Mouse (Mus musculus): ENCODE measurements around the gene Vps26a.

Gene Vps26a

GRCm38 (mm10) chr10:62486618-62487415, at the start of gene Vps26a:
Gene Vps26a, minus strand, starts transcription at chr10:62486805.
- DNase-seq (ENCODE audit: low read depth) = peak; percentile 91

GRCm38 (mm10) chr10:62534509-62534908, 47.9 kb upstream of the Vps26a start:
- no peak for DNase-seq (ENCODE audit: low read depth)

GRCm38 (mm10) chr10:62532832-62533231, 46.2 kb upstream of the Vps26a start:
- DNase-seq (ENCODE audit: low read depth) = no peak

GRCm38 (mm10) chr10:62530183-62530582, 43.6 kb upstream of the Vps26a start:
- DNase-seq (ENCODE audit: low read depth) = no peak

- no peak for DNase-seq (ENCODE audit: low read depth)
Observed at GRCm38 (mm10) chr10:62527351-62527750, 40.7 kb upstream of the Vps26a start, which contains the start of gene Srgn. Gene Srgn, minus strand, starts transcription at chr10:62527451.

- DNase-seq (ENCODE audit: low read depth) = no peak
Observed at GRCm38 (mm10) chr10:62522346-62522950, 35.8 kb upstream of the Vps26a start.

DNA sequence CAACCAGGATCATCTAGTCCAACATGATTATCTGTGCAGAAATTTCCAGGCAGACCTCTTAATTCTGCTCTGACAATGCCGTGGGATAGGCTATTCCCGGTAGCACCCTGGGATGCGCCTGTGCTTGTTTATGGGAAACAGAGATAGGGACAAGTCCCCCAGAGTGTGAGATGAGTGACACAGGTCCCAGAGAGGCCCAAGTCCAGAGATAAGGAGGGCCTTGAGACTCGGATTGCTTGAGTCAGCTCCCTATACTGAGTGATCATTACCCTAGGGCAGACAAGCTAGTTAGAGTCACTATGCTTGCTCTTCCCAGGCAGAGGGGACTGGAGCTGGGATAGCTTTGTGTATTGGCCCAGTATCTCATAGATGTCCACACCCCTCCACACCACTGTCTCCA, 35.2 kb upstream of the Vps26a start:
- no peak for DNase-seq (ENCODE audit: low read depth)

DNA sequence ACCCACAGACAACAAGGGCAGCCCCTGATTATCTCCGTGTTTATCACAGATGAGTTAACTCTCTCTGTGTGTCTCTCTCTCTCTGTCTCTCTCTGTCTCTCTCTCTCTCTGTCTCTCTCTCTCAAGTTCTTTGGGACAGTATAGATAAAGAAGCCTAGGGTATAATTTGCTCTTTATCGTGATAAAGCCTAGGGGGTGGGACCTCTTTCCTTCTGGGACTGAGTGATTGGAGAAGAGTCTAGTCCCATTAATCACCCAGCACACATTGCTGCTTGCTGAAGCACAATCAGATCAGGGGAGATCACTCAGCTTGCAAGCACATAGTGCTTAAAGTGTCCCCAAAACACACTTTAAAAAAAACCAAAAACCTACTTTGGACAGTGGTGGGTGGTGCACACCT, 34.3 kb upstream of the Vps26a start:
- peak; percentile 70 for DNase-seq (ENCODE audit: low read depth)

- no peak for DNase-seq (ENCODE audit: low read depth)
Observed at GRCm38 (mm10) chr10:62517511-62517910, 30.9 kb upstream of the Vps26a start.

DNA sequence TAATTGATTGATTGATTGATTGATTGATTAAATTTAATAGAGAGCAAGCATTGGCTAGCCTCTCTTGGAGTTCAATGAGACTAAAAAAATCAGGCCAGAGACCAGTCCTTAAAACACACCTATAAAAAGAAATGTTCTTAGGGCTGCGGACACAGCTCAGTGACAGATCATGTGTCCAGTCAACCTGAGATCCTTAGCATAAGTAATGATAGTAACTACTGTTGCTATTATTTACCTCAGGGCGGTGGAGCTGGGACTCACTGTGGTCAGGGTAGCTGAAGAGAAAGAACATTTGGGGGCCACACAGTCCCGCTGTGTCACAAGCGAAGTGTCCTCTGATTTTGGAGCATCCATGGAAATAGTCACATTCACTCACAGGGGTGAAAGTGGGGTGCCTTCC, 26.2 kb upstream of the Vps26a start:
- no peak for DNase-seq (ENCODE audit: low read depth)

- no peak for DNase-seq (ENCODE audit: low read depth)
Observed at GRCm38 (mm10) chr10:62511528-62511927, 24.9 kb upstream of the Vps26a start.

DNA sequence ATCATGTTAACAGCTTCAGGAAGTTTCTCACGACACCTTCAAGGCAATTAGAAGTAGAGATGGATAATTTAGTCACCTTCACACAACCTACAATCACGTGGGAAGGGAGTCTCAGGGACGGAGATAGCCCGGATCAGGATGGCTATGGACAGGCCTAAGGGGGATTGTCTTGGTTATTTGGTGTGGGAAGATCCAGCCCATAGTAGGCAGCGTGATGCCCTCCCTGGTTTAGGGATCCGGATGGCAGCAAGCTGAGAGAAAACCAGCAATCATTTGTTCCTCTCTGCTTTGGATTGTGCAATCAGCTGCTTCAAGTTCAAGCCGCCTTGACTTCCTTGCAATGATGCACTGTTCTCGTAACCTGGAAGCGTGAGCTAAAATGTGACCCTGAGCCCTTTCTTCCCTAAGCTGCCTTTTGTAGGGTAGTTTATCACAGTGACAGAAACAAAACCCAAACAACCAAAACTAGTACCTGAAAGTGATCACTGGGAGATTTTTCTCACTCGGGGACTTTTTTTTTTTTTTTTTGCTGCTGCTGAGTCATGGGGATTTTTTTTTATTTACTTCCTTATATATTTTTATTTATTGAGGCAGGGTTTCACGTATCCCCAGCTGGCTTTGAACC, 22.5 kb upstream of the Vps26a start:
- DNase-seq (ENCODE audit: low read depth) = no peak

DNA sequence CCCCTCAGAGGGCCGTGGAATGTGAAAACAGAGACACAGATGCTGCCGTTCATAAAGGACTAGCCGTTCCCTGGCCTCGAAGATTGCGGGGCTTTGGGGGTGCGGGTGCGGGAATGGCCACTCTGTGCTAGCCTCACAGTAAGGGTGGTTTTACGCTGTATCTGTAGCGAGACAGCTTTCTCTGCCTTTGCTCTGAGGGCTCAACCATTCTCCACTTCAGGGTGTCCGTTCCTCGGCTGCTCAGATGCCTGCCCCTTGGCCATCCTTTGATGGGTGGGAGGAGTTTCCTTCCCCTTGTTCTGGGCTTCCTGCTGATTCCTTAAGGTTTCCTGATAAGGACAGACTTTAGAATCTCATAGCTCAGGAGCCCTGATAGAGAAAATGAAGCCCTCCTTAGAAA, 21.9 kb upstream of the Vps26a start:
- no peak for DNase-seq (ENCODE audit: low read depth)

GRCm38 (mm10) chr10:62507591-62508308, 21.1 kb upstream of the Vps26a start:
- no peak for DNase-seq (ENCODE audit: low read depth)

DNA sequence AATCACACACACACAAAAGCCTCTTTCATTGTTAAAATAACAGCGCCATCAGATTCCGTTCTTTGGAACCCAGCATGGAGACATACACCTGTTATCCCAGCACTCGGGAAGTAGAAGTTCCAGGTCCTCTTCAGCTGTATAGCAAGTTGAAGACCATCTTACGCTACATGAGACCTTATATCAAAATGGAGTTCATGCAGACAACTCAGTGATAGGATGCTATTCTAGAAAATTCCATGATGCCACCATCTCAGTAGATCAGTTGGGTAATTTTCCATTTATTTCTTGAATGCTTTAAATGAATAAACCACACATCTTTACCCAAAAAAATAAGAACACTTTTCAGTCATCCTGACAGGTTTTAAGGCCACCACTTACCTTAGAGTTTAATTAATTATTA, 20.5 kb upstream of the Vps26a start:
- no peak for DNase-seq (ENCODE audit: low read depth)

DNA sequence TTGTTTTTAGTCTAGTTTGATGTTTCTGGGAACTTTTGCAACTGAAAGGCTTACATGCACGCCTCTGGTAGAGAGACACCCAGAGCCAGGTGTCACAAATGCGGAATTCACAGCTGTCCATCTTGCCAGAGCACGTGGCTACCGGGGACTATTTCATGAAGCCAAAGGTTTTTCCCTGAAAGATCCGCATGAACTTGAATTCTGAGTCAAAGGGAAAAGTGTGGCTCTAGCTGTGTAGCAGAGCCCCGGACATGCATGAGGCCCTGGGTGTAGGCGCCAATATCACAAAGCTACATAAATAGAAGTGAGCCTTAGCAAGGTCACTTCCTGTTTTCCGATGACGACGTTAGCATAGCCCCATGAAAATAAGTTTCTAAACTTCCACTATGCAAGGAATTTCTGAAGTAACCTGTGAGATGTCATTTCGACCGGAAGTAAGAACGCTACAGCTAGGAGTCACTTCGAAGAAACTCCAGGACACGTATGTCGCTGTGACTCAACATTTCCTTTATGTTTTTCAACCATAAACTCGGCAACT, 19.5 kb upstream of the Vps26a start:
- no peak for DNase-seq (ENCODE audit: low read depth)

DNA sequence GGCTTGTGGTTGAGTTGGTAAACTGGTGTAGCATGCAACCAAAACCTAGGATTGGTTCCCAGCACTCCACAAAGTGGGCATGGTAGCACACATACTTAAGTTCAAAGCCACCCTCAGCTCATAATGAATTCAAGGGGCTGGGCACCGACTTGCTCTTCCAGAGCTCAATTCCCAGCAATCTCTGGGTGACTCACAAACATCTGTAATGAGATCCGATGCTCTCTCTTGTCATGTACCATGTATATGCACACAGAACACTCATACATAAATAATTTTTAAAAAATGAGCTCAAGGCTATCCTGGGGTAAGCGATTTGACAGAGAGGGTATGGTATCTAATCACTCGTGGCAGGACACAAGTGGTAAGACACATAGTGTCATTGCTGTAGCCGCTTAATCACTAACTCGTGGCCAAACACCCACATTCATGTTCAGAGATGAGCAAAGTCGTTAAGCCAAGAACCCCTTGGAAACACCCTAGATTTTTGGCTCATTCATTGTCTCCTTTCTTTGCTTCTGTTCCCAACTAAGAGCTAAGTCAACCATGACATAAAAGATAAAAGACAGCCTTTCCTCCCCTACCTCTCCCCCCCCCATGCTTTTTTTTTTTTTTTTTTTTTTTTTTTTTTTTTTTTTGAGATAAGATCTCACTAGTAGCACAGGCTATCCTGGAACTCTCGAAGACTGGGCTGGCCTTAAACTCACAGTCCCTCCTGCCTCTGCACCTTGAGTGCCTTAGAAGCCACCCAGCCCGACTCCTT, 18.8 kb upstream of the Vps26a start:
- no peak for DNase-seq (ENCODE audit: low read depth)

DNA sequence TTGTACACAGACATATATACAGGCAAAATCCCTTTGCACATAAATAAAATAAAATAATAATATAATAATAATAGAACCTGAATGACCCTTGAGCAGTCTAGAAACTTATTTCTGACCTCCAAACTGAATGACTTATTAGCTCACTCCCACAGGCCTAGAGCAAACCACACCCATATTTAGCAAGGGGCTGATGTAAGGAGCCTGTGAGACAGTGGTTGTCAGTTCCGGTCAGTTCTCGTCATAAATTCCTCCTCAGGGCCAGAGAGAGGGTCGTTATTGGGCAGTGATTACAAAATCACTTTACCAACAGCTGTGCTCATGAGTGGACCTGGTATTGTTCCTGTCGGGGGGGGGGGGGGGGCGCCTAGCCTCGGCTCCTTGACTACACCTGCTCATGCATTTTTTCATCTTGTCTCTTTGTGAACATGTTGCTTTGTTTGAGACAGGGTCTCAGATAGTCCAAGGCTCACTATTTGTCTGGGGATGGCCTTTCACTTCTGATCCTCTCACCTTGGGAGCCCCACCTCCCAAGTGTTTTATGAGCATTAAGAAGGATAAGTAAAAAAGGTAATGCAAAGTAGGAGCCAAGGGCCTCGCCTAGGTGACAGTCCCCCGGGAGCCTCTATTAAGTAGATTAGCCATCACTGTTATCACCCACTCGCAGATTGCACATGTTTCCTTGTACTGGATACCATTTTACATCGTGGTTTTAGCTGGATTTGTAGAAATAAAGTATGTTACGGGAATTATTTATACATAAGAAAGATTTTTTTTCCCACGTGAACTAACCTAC, 17.4 kb upstream of the Vps26a start:
- no peak for DNase-seq (ENCODE audit: low read depth)

DNA sequence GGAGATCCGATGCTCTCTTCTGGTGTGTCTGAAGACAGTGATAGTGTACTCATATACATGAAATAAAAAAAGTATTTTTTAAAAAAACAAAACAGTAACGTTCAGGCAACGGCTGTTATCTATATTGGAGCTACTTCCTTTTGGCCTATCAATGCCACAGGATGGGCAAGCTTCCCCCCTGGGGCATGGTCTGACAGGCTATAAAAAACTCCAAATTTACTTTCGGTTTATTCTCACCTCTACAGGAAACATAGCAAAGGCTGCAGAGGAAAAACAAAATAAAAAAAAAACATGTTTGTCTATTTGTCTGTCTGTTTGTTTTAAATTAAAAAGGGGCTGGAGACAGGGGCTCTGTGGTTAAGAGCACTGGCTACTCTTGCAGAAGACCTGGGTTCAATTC, 16.7 kb upstream of the Vps26a start:
- no peak for DNase-seq (ENCODE audit: low read depth)

- no peak for DNase-seq (ENCODE audit: low read depth)
Observed at GRCm38 (mm10) chr10:62501951-62502350, 15.3 kb upstream of the Vps26a start.
